Mouse (Mus musculus) large intestine, adult 2 months (tissue): ENCODE measurements around the gene Adcy6. TPM values are rescaled to one million over a fixed set of nuclear protein-coding genes. Genes with fewer than 3 reads are reported as not detected.
A peak's percentile ranks its signal among the peaks of the same experiment; 100 is the strongest.

ENCODE experiments used
- DNase-seq: peaks from one replicate; pipeline ENCODE4 v3.0.0-alpha.2; 2012; ENCODE audit warnings: low read depth, low spot score
- WGBS: fragments of 180-500 bp; shearing (Covaris S2); methylation state at CpG from one replicate; pipeline ENCODE4 v1.1.7; 2018; 5-methylcytosine and 5-hydroxymethylcytosine counted together
- polyA plus RNA-seq: library from polyadenylated mRNA; depleted of rRNA; stranded (reverse); fragments of >200 nt; gene quantifications from 2 replicates; pipeline ENCODE4 v1.2.3, GENCODE M21; 2012; rRNA removed

The Adcy6 gene
- polyA plus RNA-seq, 1 experiment = 64.9 TPM

DNA sequence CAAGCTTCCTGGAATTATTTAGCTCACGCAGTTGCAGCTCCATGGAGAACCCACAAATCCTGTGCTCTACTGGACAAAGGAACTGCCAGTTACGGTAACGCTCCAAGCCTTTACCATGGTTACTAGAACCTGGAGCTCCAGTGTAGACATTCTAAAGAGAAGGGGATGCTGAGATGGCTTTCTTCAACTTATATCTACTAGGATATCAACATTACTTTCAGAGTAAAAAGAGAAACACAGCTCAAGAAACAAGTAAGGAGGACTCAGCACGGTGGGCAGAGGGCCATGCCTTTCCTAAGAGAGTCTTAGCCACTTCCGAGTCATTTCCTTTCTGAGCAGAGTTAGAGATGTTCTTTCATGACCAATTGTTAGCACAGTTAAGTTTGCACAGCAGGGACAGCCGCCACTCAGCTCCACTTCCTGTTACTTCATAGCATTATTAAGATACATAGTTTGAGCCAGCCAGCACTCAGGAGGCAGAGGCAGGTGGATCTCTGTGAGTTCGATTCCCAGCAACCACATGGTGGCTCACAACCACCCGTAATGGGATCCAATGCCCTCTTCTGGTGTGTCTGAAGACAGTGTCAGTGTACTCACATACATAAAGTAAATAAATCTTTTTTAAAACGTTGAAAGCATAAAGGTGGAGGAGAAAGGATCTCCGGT is 38.9 kb downstream of the Adcy6 start, which contains the start of the genes Ccnt1 and 4930415O20Rik:
Gene Ccnt1 (minus strand): TSS at position 51 of the 666 bp plus-strand sequence.
Gene 4930415O20Rik (plus strand): TSS at position 132 of the 666 bp plus-strand sequence.
- DNase-seq = no peak
- 72% methylated on average over 10 of the region's 10 CpGs for WGBS

GRCm38 (mm10) chr15:98569795-98570365 is 40.0 kb downstream of the Adcy6 start:
- WGBS = 65% methylated on average over 4 of the region's 4 CpGs
- no peak for DNase-seq

DNA sequence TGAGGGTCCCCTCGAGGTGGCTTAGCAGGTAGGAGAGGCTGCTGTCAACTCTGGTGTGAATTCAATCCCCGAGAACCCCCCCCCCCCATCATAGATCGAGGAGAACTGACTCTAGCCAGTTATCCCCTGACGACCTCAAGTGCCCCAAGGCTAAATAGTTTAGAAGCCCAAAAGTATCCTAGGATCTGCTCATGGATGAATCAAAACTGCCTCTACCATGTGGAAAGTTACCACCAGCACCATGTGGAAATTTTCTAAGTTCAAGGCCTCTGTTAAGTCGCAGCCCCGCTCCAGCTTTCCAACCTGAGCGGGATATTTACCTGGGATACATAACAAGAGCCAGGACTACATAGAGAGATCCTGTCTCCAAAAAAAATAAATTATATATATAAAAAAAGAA is 40.7 kb downstream of the Adcy6 start:
- no peak for DNase-seq
- WGBS = 60% methylated on average over 7 of the region's 7 CpGs

- 3% methylated on average over 22 of the region's 22 CpGs for WGBS
- DNase-seq = no peak
These were observed 41.4 kb downstream of the Adcy6 start for GRCm38 (mm10) chr15:98568256-98569033.

GRCm38 (mm10) chr15:98567278-98568134 is 42.4 kb downstream of the Adcy6 start:
- under 1% methylated on average over 88 of the region's 88 CpGs for WGBS
- peak; percentile 88 for DNase-seq

DNA sequence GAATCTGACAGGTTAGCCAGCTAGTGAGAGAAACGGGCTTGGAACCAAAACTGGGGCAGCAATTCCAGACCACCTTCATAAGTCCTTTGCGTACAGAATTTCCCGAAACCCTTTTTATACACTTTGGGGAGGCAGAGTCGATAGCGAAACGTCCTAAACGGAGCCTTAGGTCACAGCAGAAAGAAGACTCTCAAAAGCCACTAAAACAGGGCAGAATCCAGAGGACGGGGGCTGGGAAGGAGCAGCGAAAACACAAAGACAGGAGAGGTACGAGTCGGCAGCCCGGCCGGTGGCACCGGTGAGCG is 43.0 kb downstream of the Adcy6 start:
- DNase-seq = no peak
- 0% methylated on average over 15 of the region's 15 CpGs for WGBS

DNA sequence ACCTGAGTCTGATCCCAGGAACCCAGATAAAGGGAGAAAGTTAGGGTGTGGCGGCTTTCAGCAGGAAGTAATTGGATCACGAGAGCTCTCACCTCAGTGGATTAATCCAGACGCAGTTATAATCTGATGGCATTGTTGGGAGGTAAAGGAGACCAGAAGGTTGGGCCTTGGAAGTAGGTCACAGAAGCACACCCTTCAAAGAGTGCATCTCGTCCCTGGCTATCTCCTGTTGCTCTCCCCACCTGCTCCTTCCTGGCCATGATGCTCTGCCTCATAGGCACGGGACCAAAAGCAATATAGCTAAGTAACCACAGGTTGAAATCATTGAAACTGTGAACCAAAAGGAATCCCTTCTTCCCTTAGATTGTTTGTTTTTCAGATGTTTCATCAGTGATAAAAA is 52.7 kb downstream of the Adcy6 start:
- WGBS = 79% methylated on average over 5 of the region's 5 CpGs
- no peak for DNase-seq

GRCm38 (mm10) chr15:98555881-98556280 is 54.0 kb downstream of the Adcy6 start:
- DNase-seq = no peak
- 84% methylated on average over 4 of the region's 4 CpGs for WGBS

GRCm38 (mm10) chr15:98552758-98553157 is 57.1 kb downstream of the Adcy6 start:
- 91% methylated on average over 2 of the region's 2 CpGs for WGBS
- no peak for DNase-seq

DNA sequence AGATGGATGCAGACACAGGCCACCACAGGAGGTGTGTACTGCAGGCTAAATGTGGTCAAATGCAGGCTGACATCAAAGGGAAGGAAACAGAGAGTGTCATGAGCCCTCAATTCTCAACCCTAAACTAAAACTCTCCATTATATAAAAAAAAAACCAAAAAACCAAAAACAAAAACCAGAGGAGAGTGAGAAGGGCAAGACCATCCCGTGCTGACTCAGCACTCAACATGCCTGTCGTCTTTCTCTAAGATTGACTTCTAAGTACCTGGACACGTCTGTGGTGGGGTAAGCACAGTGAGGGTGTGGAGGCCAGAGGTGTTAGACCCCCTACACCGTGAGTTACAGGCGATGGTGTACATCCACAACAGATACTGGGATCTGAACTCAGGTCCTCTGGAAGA is 63.0 kb downstream of the Adcy6 start:
- no peak for DNase-seq
- 92% methylated on average over 5 of the region's 5 CpGs for WGBS

DNA sequence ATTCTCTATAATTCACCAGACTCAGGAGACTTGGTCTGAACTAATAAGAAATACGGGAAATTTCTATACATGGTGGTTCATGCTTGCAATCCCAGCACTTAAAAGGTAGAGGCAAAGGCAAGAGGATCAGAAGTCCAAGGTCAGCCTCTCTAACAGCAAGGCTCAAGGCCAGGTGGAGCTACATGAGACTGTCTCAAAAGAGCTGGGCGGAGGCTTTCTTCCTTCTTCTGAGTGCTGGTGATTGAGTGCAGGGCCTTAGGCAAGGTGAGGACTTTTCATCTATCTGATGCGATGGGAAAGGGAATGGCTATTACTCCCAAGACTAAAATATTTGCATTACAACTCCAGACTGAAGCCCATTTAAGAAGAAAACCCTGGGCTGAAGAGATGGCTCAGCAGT is 64.7 kb downstream of the Adcy6 start:
- WGBS = 88% methylated on average over 3 of the region's 3 CpGs
- no peak for DNase-seq

DNA sequence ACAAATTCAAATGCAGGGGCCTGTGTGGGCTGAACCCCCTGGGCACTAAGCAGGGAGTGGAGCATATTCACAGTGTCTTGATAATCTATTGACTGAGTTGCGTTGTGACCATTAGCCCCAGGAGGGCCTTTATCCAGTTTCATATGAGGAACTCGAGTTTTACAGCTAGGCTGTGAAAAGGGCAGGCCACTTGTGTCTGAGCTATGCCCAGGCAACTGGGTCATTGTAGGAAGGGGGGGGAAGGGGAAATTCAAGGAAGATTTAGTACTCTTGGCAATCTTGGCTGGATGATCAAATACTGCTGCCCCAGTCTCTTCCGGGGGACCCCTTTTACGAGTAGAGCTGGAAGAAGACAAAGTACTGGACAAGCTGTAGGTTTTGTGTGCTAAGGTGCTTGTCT is 66.5 kb downstream of the Adcy6 start:
- WGBS = 59% methylated on average over 4 of the region's 4 CpGs
- DNase-seq = no peak

- no peak for DNase-seq
- WGBS = 66% methylated on average over 6 of the region's 6 CpGs
These were observed 68.8 kb downstream of the Adcy6 start for GRCm38 (mm10) chr15:98541064-98541463.

Other genes starting within 250 kb of the Adcy6 start
- gene Olfr283, start 229.1 kb downstream of the Adcy6 start, polyA plus RNA-seq = not detected in 2 replicates
- not detected in 2 replicates for gene Olfr282, start 178.9 kb downstream of the Adcy6 start, polyA plus RNA-seq
- not detected in 2 replicates for gene Olfr281, start 157.5 kb downstream of the Adcy6 start, polyA plus RNA-seq
- gene OR5BS1P, start 140.2 kb downstream of the Adcy6 start, polyA plus RNA-seq = not detected in 2 replicates
- not detected in 2 replicates for gene Lalba, start 127.4 kb downstream of the Adcy6 start, polyA plus RNA-seq
- not detected in 2 replicates for gene Olfr279, start 117.7 kb downstream of the Adcy6 start, polyA plus RNA-seq
- 30.1 and 33.2 TPM in 2 replicates for gene Kansl2, start 75.8 kb downstream of the Adcy6 start, polyA plus RNA-seq
- gene Ccnt1, start 39.2 kb downstream of the Adcy6 start, polyA plus RNA-seq = 6.7 and 11.6 TPM in 2 replicates
- gene 4930415O20Rik, start 39.1 kb downstream of the Adcy6 start, polyA plus RNA-seq = 3.6 and 4.5 TPM in 2 replicates
- 42.6 and 44.5 TPM in 2 replicates for gene Cacnb3, start 20.8 kb upstream of the Adcy6 start, polyA plus RNA-seq
- 25.0 and 30.3 TPM in 2 replicates for gene Ddx23, start 52.8 kb upstream of the Adcy6 start, polyA plus RNA-seq
- gene Rnd1, start 67.4 kb upstream of the Adcy6 start, polyA plus RNA-seq = 1.4 and 1.9 TPM in 2 replicates
- gene Ccdc65, start 98.1 kb upstream of the Adcy6 start, polyA plus RNA-seq = 0.27 and 0.32 TPM in 2 replicates
- 20.4 and 28.9 TPM in 2 replicates for gene Fkbp11, start 118.1 kb upstream of the Adcy6 start, polyA plus RNA-seq
- gene Arf3, start 153.1 kb upstream of the Adcy6 start, polyA plus RNA-seq = 99.2 and 104 TPM in 2 replicates
- 0.10 and 0.14 TPM in 2 replicates for gene Wnt10b, start 168.1 kb upstream of the Adcy6 start, polyA plus RNA-seq
- not detected in 2 replicates for gene Wnt1, start 179.8 kb upstream of the Adcy6 start, polyA plus RNA-seq
- gene Ddn, start 199.4 kb upstream of the Adcy6 start, polyA plus RNA-seq = 0.03 and 0.12 TPM in 2 replicates
- 84.9 and 87.2 TPM in 2 replicates for gene Prkag1, start 221.4 kb upstream of the Adcy6 start, polyA plus RNA-seq